Mouse (Mus musculus) lung, postnatal 0 days (tissue): Measurements from ENCODE around the gene Ffar4.

Experiments used
- CTCF ChIP-seq: IDR thresholded peaks from 2 replicates; pipeline ENCODE4 v1.5.1; 2016; ENCODE audit warnings: antibody characterized with exemption, mild to moderate bottlenecking
- EP300 ChIP-seq: IDR thresholded peaks from 2 replicates; pipeline ENCODE4 v1.6.1; 2016; ENCODE audit warnings: antibody characterized with exemption, mild to moderate bottlenecking, control low read depth

DNA sequence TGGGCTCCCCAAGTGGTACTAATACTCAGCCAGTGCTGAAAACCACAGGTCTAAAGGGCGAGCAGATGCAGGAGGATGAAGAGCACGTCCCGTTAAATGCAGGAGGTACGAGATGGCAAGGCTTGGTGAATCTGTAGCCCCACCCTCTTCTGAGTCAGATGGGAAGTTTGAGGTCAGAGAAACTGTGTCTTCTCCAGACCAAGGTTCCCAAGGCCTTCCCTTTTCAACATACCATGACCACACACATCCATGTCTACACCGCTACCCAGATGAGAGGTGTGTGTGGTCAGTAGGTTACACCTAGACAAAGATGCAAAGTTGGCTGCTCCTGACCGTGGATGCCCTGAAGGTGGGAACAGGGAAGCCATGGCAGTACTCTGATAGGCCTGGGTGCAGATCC is 37.9 kb downstream of the Ffar4 start:
- TF ChIP-seq CTCF, result no peak
- TF ChIP-seq EP300, result no peak
